Mouse (Mus musculus) induced T-regulatory cell, adult 2 months (primary cell): ENCODE results near the gene Casp3.
"Not testable (repeated sequence)": the region's sequence is repeated elsewhere in the genome, so short reads cannot be mapped to it uniquely, and the experiment has no call there.

ENCODE experiments used
- DNase-seq: peaks from one replicate; pipeline ENCODE4 v3.0.0-alpha.2; 2012; ENCODE audit warnings: low read depth

Casp3 gene

GRCm38 (mm10) chr8:46616879-46617689 lies at the start of gene Casp3, which contains the start of gene Primpol:
Casp3 (plus strand) TSS chr8:46617291.
Primpol (minus strand) TSS chr8:46617212.
- DNase-seq: peak; percentile 98

DNA sequence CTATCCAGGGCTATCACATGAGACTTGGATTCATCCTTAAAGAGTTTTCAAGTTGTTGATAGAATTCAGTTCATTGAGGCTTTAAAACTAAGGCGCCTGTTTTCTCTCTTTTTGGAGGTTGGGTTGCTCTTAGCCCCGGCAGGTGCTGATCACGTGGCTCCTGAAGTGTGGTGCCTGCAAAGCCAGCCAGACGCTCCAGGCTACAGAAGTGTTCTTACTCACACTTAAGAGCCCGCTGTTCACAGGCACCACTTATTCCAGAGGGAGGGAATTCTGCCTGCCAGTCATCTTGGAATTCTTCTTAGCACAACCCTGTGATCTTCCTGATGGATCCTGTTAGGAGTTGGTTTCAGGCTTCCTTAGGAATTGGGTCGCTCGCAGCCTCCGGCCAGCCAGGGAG lies 49.1 kb upstream of the Casp3 start:
- DNase-seq: no peak

DNA sequence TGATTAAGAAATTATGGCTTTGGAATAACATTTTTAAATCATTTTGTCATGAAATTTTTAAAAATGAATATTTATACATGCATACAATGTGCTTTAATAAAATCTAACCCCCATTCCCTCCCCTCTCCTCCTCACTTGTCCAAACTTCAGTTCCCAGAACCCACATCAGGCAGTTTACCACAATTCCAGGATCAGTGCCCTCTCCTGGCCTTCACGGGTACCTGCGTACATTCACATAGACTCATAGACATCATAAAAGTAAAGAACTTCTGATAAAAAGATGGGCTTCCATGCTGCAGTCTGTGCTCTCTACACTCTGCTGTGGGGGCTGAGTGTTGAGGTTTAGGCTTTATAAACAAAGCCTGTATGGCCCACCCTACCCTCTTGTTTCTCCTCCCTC lies 48.1 kb upstream of the Casp3 start:
- DNase-seq: no peak

- no peak for DNase-seq
Observed at GRCm38 (mm10) chr8:46569659-46570441, 47.2 kb upstream of the Casp3 start.

DNA sequence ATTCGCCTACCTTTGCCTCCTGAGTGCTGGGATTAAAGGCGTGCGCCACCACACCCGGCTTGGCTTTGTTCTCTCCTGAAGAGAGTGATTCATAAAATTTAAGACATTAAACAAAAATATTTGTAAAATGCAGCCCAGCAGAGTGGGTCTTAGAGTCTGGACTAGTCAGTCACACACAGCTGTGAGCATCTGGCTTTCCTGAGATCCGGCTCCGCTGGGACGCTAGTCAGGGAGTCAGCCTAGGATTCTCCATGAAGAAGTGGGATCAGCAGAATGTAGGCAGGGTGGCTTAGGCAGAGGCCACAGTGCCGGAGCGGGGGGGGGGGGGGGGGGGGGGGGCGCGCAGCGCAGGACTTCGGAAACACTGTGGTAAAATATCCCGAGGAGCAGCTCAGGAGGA lies 46.4 kb upstream of the Casp3 start:
- no peak for DNase-seq

DNA sequence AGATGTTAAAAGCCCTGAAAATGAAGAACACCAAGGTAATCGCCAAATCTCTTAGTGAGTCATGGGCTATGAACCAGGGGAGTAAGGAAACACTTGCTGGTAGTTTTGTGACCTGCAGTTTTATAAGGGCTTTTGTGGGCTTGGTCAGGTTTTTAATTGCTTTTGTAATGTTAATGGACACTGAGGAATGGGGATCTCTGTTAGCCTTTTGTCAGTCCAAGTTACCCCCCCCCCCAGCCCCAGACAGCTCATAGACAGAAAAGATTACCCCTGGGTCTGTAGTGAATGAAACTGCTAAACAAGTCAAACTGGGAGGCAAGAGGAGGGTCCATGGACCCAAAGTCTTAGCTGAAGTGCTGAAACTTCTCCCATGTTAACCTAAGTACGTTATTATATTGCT lies 43.6 kb upstream of the Casp3 start:
- no peak for DNase-seq

DNA sequence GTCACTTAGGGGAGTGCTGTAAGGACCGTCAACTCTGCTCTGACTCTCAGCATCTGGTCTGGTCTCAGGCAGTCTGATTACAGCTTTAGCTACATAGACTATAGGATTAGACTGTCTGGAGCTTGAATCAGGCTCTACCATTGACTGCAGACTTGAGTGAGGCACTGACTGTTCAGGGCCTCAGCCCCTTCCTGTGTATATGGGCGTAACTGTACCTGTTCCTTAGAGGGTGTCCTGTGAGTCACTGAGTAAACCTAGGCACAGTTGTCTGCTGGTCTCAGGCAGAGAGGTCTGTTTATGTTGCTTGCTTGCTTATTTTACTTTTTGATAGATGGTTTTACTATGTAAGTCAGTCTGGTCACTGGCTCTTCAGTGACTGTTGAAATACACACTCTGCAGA lies 43.1 kb upstream of the Casp3 start:
- DNase-seq: no peak

DNA sequence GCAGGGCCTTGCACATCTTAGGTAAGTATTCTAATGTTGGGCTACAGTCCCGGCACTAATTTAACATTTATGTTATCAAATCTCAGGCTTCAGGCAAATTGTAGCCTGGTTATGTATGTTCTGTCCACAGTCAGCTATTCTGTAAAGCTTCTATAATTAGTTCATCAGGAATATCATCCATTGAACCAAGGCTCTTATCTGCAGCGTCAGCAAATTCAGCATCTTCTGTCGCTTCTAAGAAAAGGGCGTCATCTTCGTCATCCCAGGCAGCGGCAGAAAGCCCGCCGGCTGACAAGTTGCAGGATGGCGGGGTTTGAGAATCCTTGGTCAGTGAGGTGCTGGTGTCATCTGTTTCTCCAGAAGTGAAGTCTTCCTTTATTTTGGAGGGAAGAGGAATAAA lies 38.3 kb upstream of the Casp3 start:
- DNase-seq: no peak

GRCm38 (mm10) chr8:46584328-46584727 lies 32.8 kb upstream of the Casp3 start:
- not testable (repeated sequence) for DNase-seq

GRCm38 (mm10) chr8:46585576-46585975 lies 31.5 kb upstream of the Casp3 start:
- DNase-seq: no peak

GRCm38 (mm10) chr8:46587911-46588310 lies 29.2 kb upstream of the Casp3 start:
- no peak for DNase-seq

GRCm38 (mm10) chr8:46588663-46589062 lies 28.4 kb upstream of the Casp3 start:
- no peak for DNase-seq

GRCm38 (mm10) chr8:46593067-46593466 lies 24.0 kb upstream of the Casp3 start:
- no peak for DNase-seq

DNA sequence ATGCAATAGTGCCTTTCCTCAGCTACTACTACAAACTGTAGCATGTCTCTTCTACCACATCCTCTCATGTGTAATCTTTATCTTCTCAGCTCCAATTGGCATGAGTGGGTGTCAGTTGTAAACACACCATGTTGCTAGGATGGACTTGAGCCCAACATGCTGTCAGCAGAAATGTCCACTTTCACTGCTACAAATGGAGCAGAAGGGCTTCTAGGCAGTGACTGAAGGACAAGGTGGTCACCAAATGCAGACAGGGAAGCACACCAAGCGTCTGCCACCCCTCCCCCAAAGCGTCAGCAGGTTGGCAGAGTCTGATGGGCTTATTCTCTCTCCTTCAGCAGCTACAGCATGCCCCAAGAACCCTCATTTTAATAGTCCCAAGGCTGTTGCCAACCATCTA lies 23.3 kb upstream of the Casp3 start:
- DNase-seq: no peak

- DNase-seq: peak; percentile 29
Observed at GRCm38 (mm10) chr8:46595593-46595992, 21.5 kb upstream of the Casp3 start.

GRCm38 (mm10) chr8:46596530-46596929 lies 20.6 kb upstream of the Casp3 start:
- no peak for DNase-seq

DNA sequence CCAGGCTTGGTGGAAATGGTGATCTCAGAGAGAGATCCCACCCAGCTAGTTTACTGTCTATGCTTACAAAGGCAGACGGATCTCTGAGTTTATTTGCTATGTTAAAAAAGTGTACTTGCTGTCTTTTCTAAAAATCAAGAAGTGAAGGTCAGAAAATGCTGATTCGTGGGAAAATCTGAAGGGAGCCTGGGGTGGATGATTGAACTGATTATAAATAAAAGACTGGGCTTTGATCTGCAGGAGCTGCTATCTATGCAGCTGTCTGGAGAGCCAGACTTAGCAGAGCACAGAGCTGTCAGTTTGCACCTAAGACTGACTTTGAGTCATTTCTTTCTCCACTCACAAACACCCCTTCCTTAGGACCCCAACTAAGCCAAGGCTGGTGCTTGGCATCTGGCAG lies 19.7 kb upstream of the Casp3 start:
- DNase-seq: no peak

DNA sequence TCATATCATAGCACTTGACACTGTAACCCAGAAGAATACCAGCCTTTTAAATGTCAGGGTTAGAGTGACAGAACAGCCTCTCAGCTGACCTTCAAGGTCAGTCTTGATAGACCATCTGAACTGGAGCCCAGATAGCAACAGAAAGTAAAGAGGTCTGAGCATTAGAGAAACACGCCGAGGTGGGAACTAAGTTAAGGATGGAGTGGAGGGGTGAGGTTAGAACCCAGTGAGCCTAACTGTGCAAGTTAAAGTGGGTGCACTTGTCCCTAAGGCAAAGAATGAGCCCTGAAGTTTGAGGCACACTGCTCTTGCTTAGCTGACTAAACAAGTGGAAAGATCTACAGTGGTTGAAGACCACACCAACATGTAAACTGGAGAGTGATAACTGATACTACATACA lies 19.0 kb upstream of the Casp3 start:
- DNase-seq: no peak

GRCm38 (mm10) chr8:46598753-46599152 lies 18.3 kb upstream of the Casp3 start:
- no peak for DNase-seq

GRCm38 (mm10) chr8:46599314-46599904 lies 17.7 kb upstream of the Casp3 start:
- DNase-seq: no peak

- DNase-seq: no peak
Observed at GRCm38 (mm10) chr8:46600959-46601707, 16.0 kb upstream of the Casp3 start.

- DNase-seq: no peak
Observed at GRCm38 (mm10) chr8:46603587-46603986, 13.5 kb upstream of the Casp3 start.
